10 mouse cellular contexts compared by ENCODE assay signal in genomic region chr1:121478284-121478980, GRCm38 (mm10). TPM values are rescaled to one million over a fixed set of nuclear protein-coding genes. Genes with fewer than 3 reads are reported as not detected.
A peak's percentile ranks its signal among the peaks of the same experiment; 100 is the strongest.
DNase-seq lines count a peak whose midpoint lies in the region; ATAC-seq lines count a peak whose summit lies in the region.
"Had no signal": no experiment of that assay in that cellular context is flagged by ENCODE, and none has a peak within 500 bp of the region (broad histone marks: within the 10 kb centered on the region; RNA-seq: fewer than 3 reads in every experiment).

No protein-coding gene starts in this region.

- DNase-seq in frontal cortex, postnatal 10 days (ENCODE audit: low spot score in 2 of 2), result peak; percentile 13 to 41
- no peak for DNase-seq in liver, embryonic 13.5 days
- DNase-seq in thymus, postnatal 25 days, result peak; percentile 70
- no peak for DNase-seq in c-Kit-positive CD71-positive TER-119-positive erythroid progenitor cells, embryonic 14.5 days (ENCODE audit: low spot score)

- no peaks in the 10 kb centered on the region for H3K4me1 ChIP-seq in hindbrain, embryonic 16.5 days (ENCODE audit: control insufficient read depth, insufficient read depth, low read depth, low read length)
- no peaks in the 10 kb centered on the region for H3K4me1 ChIP-seq in hindbrain, embryonic 13.5 days (replicated peaks)
- H3K4me1 ChIP-seq in liver, embryonic 13.5 days (replicated peaks), result no peaks in the 10 kb centered on the region
- no peaks in the 10 kb centered on the region for H3K4me1 ChIP-seq in heart, embryonic 11.5 days (ENCODE audit: control insufficient read depth, insufficient read depth, low read length)
- no peaks in the 10 kb centered on the region for H3K4me1 ChIP-seq in heart, embryonic 12.5 days (replicated peaks)

- H3K4me3 ChIP-seq in hindbrain, embryonic 16.5 days (ENCODE audit: low read length), result no peak overlapping the region
- no peak overlapping the region for H3K4me3 ChIP-seq in hindbrain, embryonic 13.5 days
- no peak overlapping the region for H3K4me3 ChIP-seq in liver, embryonic 13.5 days (replicated peaks)
- H3K4me3 ChIP-seq in heart, embryonic 11.5 days (ENCODE audit: low read depth, low read length), result no peak overlapping the region
- no peak overlapping the region for H3K4me3 ChIP-seq in heart, embryonic 12.5 days

- H3K9ac ChIP-seq in hindbrain, embryonic 16.5 days (ENCODE audit: low read depth, low read length), result no peak overlapping the region
- H3K9ac ChIP-seq in hindbrain, embryonic 13.5 days, result no peak overlapping the region
- no peak overlapping the region for H3K9ac ChIP-seq in liver, embryonic 13.5 days
- no peak overlapping the region for H3K9ac ChIP-seq in heart, embryonic 11.5 days (ENCODE audit: low read depth, low read length)
- no peak overlapping the region for H3K9ac ChIP-seq in heart, embryonic 12.5 days

- no peak overlapping the region for H3K4me2 ChIP-seq in hindbrain, embryonic 16.5 days (ENCODE audit: low read length)
- H3K4me2 ChIP-seq in hindbrain, embryonic 13.5 days, result no peak overlapping the region
- H3K4me2 ChIP-seq in liver, embryonic 13.5 days, result no peak overlapping the region
- H3K4me2 ChIP-seq in heart, embryonic 11.5 days, result no peak overlapping the region
- H3K4me2 ChIP-seq in heart, embryonic 12.5 days, result no peak overlapping the region

- ATAC-seq in hindbrain, embryonic 16.5 days, result 0 out of 2 replicates have a peak, but pooled peaks have one; percentile 30
- no peak for ATAC-seq in hindbrain, embryonic 13.5 days (ENCODE audit: low FRiP score)
- peak; percentile 73 for ATAC-seq in liver, embryonic 13.5 days (ENCODE audit: low read depth)
- no peak for ATAC-seq in heart, embryonic 11.5 days (replicated peaks; ENCODE audit: insufficient number of reproducible peaks, low FRiP score, low TSS enrichment)
- ATAC-seq in heart, embryonic 12.5 days (ENCODE audit: insufficient number of reproducible peaks, low FRiP score), result no peak

- peaks cover 30% of the 10 kb centered on the region for H3K36me3 ChIP-seq in hindbrain, embryonic 16.5 days (ENCODE audit: control insufficient read depth, insufficient read depth, low read length)
- peaks cover 71% of the 10 kb centered on the region for H3K36me3 ChIP-seq in hindbrain, embryonic 13.5 days
- peaks cover 53% of the 10 kb centered on the region for H3K36me3 ChIP-seq in liver, embryonic 13.5 days
- H3K36me3 ChIP-seq in heart, embryonic 11.5 days (ENCODE audit: control insufficient read depth, insufficient read depth, low read length), result peaks cover 16% of the 10 kb centered on the region
- peaks cover 70% of the 10 kb centered on the region for H3K36me3 ChIP-seq in heart, embryonic 12.5 days

- 0 out of 2 replicates have a peak, but pooled peaks cover 3% of the 10 kb centered on the region for H3K9me3 ChIP-seq in hindbrain, embryonic 16.5 days (ENCODE audit: control insufficient read depth, low read length)
- no peaks in the 10 kb centered on the region for H3K9me3 ChIP-seq in hindbrain, embryonic 13.5 days
- no peaks in the 10 kb centered on the region for H3K9me3 ChIP-seq in liver, embryonic 13.5 days (replicated peaks)
- H3K9me3 ChIP-seq in heart, embryonic 11.5 days (replicated peaks; ENCODE audit: control insufficient read depth, low read length), result no peaks in the 10 kb centered on the region
- 0 out of 2 replicates have a peak, but pooled peaks cover 3% of the 10 kb centered on the region for H3K9me3 ChIP-seq in heart, embryonic 12.5 days (replicated peaks)

- 83% methylated on average over 12 of the region's 12 CpGs for WGBS in hindbrain, embryonic 16.5 days
- 91% methylated on average over 12 of the region's 12 CpGs for WGBS in hindbrain, embryonic 13.5 days
- 42% methylated on average over 12 of the region's 12 CpGs for WGBS in liver, embryonic 13.5 days (ENCODE audit: insufficient replicate concordance)
- WGBS in heart, embryonic 11.5 days (ENCODE audit: insufficient replicate concordance), result 70% methylated on average over 12 of the region's 12 CpGs
- 73% methylated on average over 12 of the region's 12 CpGs for WGBS in heart, embryonic 12.5 days

- H3K27me3 ChIP-seq in hindbrain, embryonic 16.5 days (replicated peaks; ENCODE audit: control insufficient read depth, insufficient read depth, low read length), result no peaks in the 10 kb centered on the region
- no peaks in the 10 kb centered on the region for H3K27me3 ChIP-seq in hindbrain, embryonic 13.5 days
- H3K27me3 ChIP-seq in liver, embryonic 13.5 days, result no peaks in the 10 kb centered on the region
- H3K27me3 ChIP-seq in heart, embryonic 11.5 days (ENCODE audit: control insufficient read depth, insufficient read depth, low read length), result no peaks in the 10 kb centered on the region
- no peaks in the 10 kb centered on the region for H3K27me3 ChIP-seq in heart, embryonic 12.5 days (replicated peaks)

- H3K27ac ChIP-seq in hindbrain, embryonic 16.5 days (ENCODE audit: low read depth, low read length), result no peak overlapping the region
- no peak overlapping the region for H3K27ac ChIP-seq in hindbrain, embryonic 13.5 days
- H3K27ac ChIP-seq in liver, embryonic 13.5 days, result no peak overlapping the region
- H3K27ac ChIP-seq in heart, embryonic 11.5 days (ENCODE audit: low read depth, low read length), result no peak overlapping the region
- no peak overlapping the region for H3K27ac ChIP-seq in heart, embryonic 12.5 days (ENCODE audit: poor library complexity, severe bottlenecking)

RNA-seq across cellular contexts. Expression of gene Ccdc93, which starts 47.6 kb away (rescaled TPM):
- polyA plus RNA-seq in hindbrain, embryonic 16.5 days (2015; fragmentation: Nextera tagmentation; extraction: Ambion mirVana), result 11.0 and 11.7 TPM in 2 replicates
- polyA plus RNA-seq in hindbrain, embryonic 13.5 days (2015; fragmentation: Nextera tagmentation; extraction: Ambion mirVana), result 11.9 TPM in 2 replicates
- 3.7 TPM in 2 replicates for polyA plus RNA-seq in liver, embryonic 13.5 days (2015; fragmentation: Nextera tagmentation; extraction: Ambion mirVana)
- polyA plus RNA-seq in heart, embryonic 11.5 days (2014; fragmentation: Nextera tagmentation; extraction: Ambion mirVana), result 7.6 and 7.9 TPM in 2 replicates
- 8.9 and 9.0 TPM in 2 replicates for polyA plus RNA-seq in heart, embryonic 12.5 days (2016; fragmentation: Nextera tagmentation; extraction: Ambion mirVana)

RNA-seq across cellular contexts. Expression of gene Htr5b, which starts 49.8 kb away (rescaled TPM):
- polyA plus RNA-seq in hindbrain, embryonic 16.5 days (2015; fragmentation: Nextera tagmentation; extraction: Ambion mirVana), result 2.2 and 2.7 TPM in 2 replicates
- 0.49 and 0.58 TPM in 2 replicates for polyA plus RNA-seq in hindbrain, embryonic 13.5 days (2015; fragmentation: Nextera tagmentation; extraction: Ambion mirVana)
- polyA plus RNA-seq in liver, embryonic 13.5 days (2015; fragmentation: Nextera tagmentation; extraction: Ambion mirVana), result not detected in 2 replicates
- 0.11 and 0.26 TPM in 2 replicates for polyA plus RNA-seq in heart, embryonic 11.5 days (2014; fragmentation: Nextera tagmentation; extraction: Ambion mirVana)
- polyA plus RNA-seq in heart, embryonic 12.5 days (2016; fragmentation: Nextera tagmentation; extraction: Ambion mirVana), result 0.26 TPM in 1 of 2 replicates, not detected in the other
- polyA plus RNA-seq: liver, adult 2 months; small intestine, adult 2 months had no signal

Comparison
In these comparisons a context has a peak if more than half of its experiments do, and no peak if none do; other contexts are left out.
1. ATAC-seq: peak in hindbrain, embryonic 16.5 days (single experiment) and liver, embryonic 13.5 days (single experiment); none in hindbrain, embryonic 13.5 days (single experiment), heart, embryonic 11.5 days (single experiment) and heart, embryonic 12.5 days (single experiment).
2. DNase-seq: peak in frontal cortex, postnatal 10 days (2 of 2) and thymus, postnatal 25 days (single experiment); none in liver, embryonic 13.5 days (single experiment) and c-Kit-positive CD71-positive TER-119-positive erythroid progenitor cells, embryonic 14.5 days (single experiment).